Mouse (Mus musculus): ENCODE data around the gene Cd300ld4. TPM values are rescaled to one million over a fixed set of nuclear protein-coding genes. Genes with fewer than 3 reads are reported as not detected.
"Not testable (repeated sequence)": the region's sequence is repeated elsewhere in the genome, so short reads cannot be mapped to it uniquely, and the experiment has no call there.

Cd300ld4 gene
- polyA plus RNA-seq, 1 experiment from 2014 or later = not detected

- H3K4me2 ChIP-seq = no peak overlapping the region
- no peaks in the 10 kb centered on the region for H3K9me3 ChIP-seq (ENCODE audit: control insufficient read depth, low read length)
- ATAC-seq (ENCODE audit: low FRiP score) (no peak), DNase-seq (ENCODE audit: low spot score, missing footprints) (no peak)
- H3K4me1 ChIP-seq (ENCODE audit: control insufficient read depth, insufficient read depth, low read length) = peaks cover under 1% of the 10 kb centered on the region; the same call in 1 of the 2 replicates
- H3K36me3 ChIP-seq (ENCODE audit: control insufficient read depth, insufficient read depth, low read length) = no peaks in the 10 kb centered on the region
- no peaks in the 10 kb centered on the region for H3K27me3 ChIP-seq (ENCODE audit: control insufficient read depth, insufficient read depth, low read length)
- H3K4me3 ChIP-seq (ENCODE audit: low read depth, low read length) = no peak overlapping the region
- H3K27ac ChIP-seq (ENCODE audit: low read depth, low read length) = no peak overlapping the region
- 80% methylated on average over 4 of the region's 4 CpGs for WGBS
- no peak overlapping the region for H3K9ac ChIP-seq (ENCODE audit: low read length)
Measured at GRCm38 (mm10) chr11:115058701-115059100, 31.9 kb upstream of the Cd300ld4 start.

DNA sequence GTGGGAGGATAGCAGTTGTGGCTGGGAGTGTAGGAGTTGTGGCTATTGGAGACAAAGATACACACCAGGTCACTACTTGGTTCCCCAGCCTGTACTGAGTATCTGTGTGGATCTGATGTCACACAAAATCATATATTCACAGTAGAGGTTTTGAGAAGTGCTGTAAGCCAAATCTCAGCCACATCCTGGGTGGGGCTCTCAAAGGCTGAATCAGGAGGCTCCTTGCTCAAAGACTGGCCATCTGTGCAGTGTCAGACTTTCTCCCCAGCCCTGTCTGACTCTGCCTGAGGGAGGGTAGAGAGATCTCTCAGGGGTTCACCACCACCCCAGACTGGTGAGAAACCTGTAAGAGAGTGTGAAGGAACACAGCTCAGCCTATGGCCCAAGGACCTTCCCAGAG is 27.7 kb upstream of the Cd300ld4 start:
- DNase-seq (ENCODE audit: low spot score, missing footprints) = no peak
- H3K27me3 ChIP-seq (ENCODE audit: control insufficient read depth, insufficient read depth, low read length) = no peaks in the 10 kb centered on the region
- H3K4me1 ChIP-seq (ENCODE audit: control insufficient read depth, insufficient read depth, low read length) = no peaks in the 10 kb centered on the region
- H3K9me3 ChIP-seq (ENCODE audit: control insufficient read depth, low read length) = no peaks in the 10 kb centered on the region
- H3K4me2 ChIP-seq = no peak overlapping the region
- no peak for ATAC-seq (ENCODE audit: low FRiP score)
- H3K36me3 ChIP-seq (ENCODE audit: control insufficient read depth, insufficient read depth, low read length) = no peaks in the 10 kb centered on the region
- no peak overlapping the region for H3K9ac ChIP-seq (ENCODE audit: low read length)
- no peak overlapping the region for H3K4me3 ChIP-seq (ENCODE audit: low read depth, low read length)
- H3K27ac ChIP-seq (ENCODE audit: low read depth, low read length) = no peak overlapping the region

DNA sequence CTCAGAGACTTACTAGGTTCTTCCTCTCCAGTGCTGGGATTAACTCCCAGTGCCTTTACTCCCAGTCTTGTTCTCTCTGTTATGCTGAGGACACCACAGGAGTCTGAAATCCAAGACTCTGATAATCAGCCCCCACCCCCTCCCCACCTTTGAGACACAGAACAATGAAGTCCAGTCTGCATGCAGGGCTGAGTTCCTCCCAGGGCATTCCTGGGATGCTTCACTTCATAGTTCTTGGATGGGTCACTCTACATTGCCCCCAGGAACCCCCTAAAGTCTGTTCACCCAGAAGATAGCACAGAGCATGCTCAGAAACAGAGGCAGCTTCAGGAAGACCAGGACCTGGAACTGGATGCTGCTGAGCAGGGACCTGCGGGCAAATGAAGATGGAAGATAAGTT is 26.2 kb upstream of the Cd300ld4 start:
- H3K4me2 ChIP-seq = no peak overlapping the region
- H3K27ac ChIP-seq (ENCODE audit: low read depth, low read length) = no peak overlapping the region
- H3K36me3 ChIP-seq (ENCODE audit: control insufficient read depth, insufficient read depth, low read length) = no peaks in the 10 kb centered on the region
- H3K9me3 ChIP-seq (ENCODE audit: control insufficient read depth, low read length) = no peaks in the 10 kb centered on the region
- ATAC-seq (ENCODE audit: low FRiP score) (no peak), DNase-seq (ENCODE audit: low spot score, missing footprints) (no peak)
- no peaks in the 10 kb centered on the region for H3K4me1 ChIP-seq (ENCODE audit: control insufficient read depth, insufficient read depth, low read length)
- H3K4me3 ChIP-seq (ENCODE audit: low read depth, low read length) = no peak overlapping the region
- no peaks in the 10 kb centered on the region for H3K27me3 ChIP-seq (ENCODE audit: control insufficient read depth, insufficient read depth, low read length)
- WGBS = 91% methylated on average over 1 of the region's 1 CpGs
- H3K9ac ChIP-seq (ENCODE audit: low read length) = no peak overlapping the region

DNA sequence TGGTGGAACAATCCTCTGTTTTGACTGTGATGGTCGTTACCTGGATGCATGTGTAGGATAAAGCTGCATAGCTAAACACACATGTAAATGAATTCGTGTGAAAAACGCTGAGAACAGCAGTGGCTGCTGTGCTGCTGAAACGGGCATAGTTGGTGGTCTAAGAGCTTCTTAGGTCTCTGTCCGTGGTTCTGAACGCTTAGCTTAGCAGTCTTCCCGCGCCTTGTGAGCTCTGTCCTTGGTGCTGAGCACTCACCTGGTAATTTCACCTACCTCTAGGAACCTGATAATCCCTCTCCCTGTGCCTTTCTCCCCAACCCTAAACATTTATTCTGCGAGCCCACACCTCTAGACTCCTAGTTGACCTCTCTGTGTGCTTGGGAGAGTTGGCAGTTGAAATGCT is 25.4 kb upstream of the Cd300ld4 start:
- no peaks in the 10 kb centered on the region for H3K36me3 ChIP-seq (ENCODE audit: control insufficient read depth, insufficient read depth, low read length)
- 5% methylated on average over 9 of the region's 9 CpGs for WGBS

DNA sequence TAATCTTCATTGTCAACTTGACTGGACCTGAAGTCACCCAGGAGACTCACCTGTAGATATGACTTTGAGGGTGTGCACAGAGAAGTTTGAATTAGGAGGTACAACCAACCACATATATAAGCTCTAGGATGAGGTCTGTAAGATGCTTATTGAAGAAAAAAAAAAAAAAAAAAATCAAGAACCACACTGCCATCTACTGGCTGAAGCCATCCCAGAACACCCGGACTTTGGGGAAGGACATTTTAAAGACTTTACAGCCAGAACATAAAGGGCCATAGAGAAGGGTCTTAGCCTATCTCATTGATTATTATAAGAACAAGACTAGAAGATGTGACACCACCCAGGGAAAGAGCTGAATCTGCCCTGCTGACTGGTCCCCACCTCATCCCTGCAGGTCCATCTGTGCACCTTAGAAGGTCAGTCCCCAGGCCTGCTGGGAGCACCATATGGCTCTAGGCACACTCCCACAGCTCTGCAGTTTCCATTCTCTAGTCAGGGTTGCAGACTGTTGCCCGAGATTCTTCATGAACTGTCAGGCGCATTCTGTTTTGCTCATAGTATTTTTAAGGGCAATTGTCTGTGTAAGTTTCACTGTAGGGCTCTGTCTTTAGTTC is 22.6 kb upstream of the Cd300ld4 start:
- no peaks in the 10 kb centered on the region for H3K4me1 ChIP-seq (ENCODE audit: control insufficient read depth, insufficient read depth, low read length)
- no peak for ATAC-seq (ENCODE audit: low FRiP score)
- no peak overlapping the region for H3K27ac ChIP-seq (ENCODE audit: low read depth, low read length)
- DNase-seq (ENCODE audit: low spot score, missing footprints) = no peak
- H3K36me3 ChIP-seq (ENCODE audit: control insufficient read depth, insufficient read depth, low read length) = no peaks in the 10 kb centered on the region
- no peak overlapping the region for H3K4me2 ChIP-seq
- no peak overlapping the region for H3K9ac ChIP-seq (ENCODE audit: low read length)
- H3K4me3 ChIP-seq (ENCODE audit: low read depth, low read length) = no peak overlapping the region
- no peaks in the 10 kb centered on the region for H3K9me3 ChIP-seq (ENCODE audit: control insufficient read depth, low read length)
- 51% methylated on average over 3 of the region's 3 CpGs for WGBS
- H3K27me3 ChIP-seq (ENCODE audit: control insufficient read depth, insufficient read depth, low read length) = no peaks in the 10 kb centered on the region

More for the DNA sequence above, 25.4 kb upstream of the Cd300ld4 start:
- no peak for ATAC-seq (ENCODE audit: low FRiP score)
- H3K9me3 ChIP-seq (ENCODE audit: control insufficient read depth, low read length) = no peaks in the 10 kb centered on the region
- H3K4me2 ChIP-seq = no peak overlapping the region
- H3K4me3 ChIP-seq (ENCODE audit: low read depth, low read length) = no peak overlapping the region
- H3K4me1 ChIP-seq (ENCODE audit: control insufficient read depth, insufficient read depth, low read length) = no peaks in the 10 kb centered on the region
- no peak for DNase-seq (ENCODE audit: low spot score, missing footprints)
- no peak overlapping the region for H3K9ac ChIP-seq (ENCODE audit: low read length)
- no peaks in the 10 kb centered on the region for H3K27me3 ChIP-seq (ENCODE audit: control insufficient read depth, insufficient read depth, low read length)
- no peak overlapping the region for H3K27ac ChIP-seq (ENCODE audit: low read depth, low read length)

DNA sequence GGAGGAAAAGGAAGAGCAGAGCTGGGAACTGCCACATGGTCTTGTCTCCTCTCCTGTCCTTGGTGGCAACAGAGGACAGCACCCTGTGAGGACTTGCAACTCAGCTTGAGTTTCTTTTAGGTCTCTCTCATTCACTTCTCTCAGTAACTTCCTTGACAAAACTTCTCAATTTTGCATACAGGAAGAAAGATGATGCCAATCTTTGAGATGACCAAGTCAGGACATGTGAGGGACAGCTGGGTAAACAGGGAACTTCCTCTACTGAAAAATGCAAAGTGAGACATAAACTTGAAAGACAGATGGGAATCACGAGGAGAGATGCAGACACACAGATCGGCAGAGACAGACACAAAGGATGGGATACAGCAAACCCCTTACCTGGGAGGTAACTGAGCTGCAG is 21.4 kb upstream of the Cd300ld4 start, which contains the start of gene Cd300ld3:
Gene Cd300ld3 (minus strand): TSS at position 151 of the 400 bp plus-strand sequence.
- no peak for DNase-seq (ENCODE audit: low spot score, missing footprints)
- 87% methylated on average over 2 of the region's 2 CpGs for WGBS
- Histone ChIP-seq H3K4me1 (ENCODE audit: control insufficient read depth, insufficient read depth, low read length) (no peaks in the 10 kb centered on the region), H3K4me2 (no peak within 1 kb of the TSS), H3K27ac (ENCODE audit: low read depth, low read length) (no peak within 1 kb of the TSS), H3K36me3 (ENCODE audit: control insufficient read depth, insufficient read depth, low read length) (no peaks in the 10 kb centered on the region), H3K9me3 (ENCODE audit: control insufficient read depth, low read length) (no peaks in the 10 kb centered on the region), H3K4me3 (ENCODE audit: low read depth, low read length) (no peak within 1 kb of the TSS), H3K9ac (ENCODE audit: low read length) (no peak within 1 kb of the TSS), H3K27me3 (ENCODE audit: control insufficient read depth, insufficient read depth, low read length) (no peaks in the 10 kb centered on the region)
- no peak for ATAC-seq (ENCODE audit: low FRiP score)

DNA sequence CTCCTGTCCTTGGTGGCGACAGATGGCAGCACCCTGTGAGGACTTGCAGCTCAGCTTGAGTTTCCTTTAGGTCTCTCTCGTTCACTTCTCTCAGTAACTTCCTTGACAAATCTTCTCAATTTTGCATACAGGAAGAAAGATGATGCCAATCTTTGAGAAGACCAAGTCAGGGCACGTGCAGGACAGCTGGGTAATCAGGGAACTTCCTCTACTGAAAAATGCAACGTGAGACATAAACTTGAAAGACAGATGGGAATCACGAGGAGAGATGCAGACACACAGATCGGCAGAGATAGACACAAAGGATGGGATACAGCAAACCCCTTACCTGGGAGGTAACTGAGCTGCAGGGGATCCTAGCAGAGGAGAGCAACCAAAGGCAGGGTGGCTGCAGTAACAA is 10.9 kb upstream of the Cd300ld4 start, which contains the start of gene Cd300ld5:
Gene Cd300ld5 (minus strand): TSS at position 101 of the 400 bp plus-strand sequence.
- H3K9ac ChIP-seq (ENCODE audit: low read length); H3K9me3 ChIP-seq (ENCODE audit: control insufficient read depth, low read length); ATAC-seq (ENCODE audit: low FRiP score); H3K27me3 ChIP-seq (ENCODE audit: control insufficient read depth, insufficient read depth, low read length); H3K36me3 ChIP-seq (ENCODE audit: control insufficient read depth, insufficient read depth, low read length); H3K4me2 ChIP-seq; DNase-seq (ENCODE audit: low spot score, missing footprints); H3K27ac ChIP-seq (ENCODE audit: low read depth, low read length); H3K4me3 ChIP-seq (ENCODE audit: low read depth, low read length); H3K4me1 ChIP-seq (ENCODE audit: control insufficient read depth, insufficient read depth, low read length): not testable (repeated sequence)
- WGBS = no CpG with 5 or more reads among the region's 6 CpGs

GRCm38 (mm10) chr11:115016093-115016492 is 10.7 kb downstream of the Cd300ld4 start, which contains the start of gene Cd300ld2:
Cd300ld2 (minus strand) TSS chr11:115016193.
- not testable (repeated sequence) for ATAC-seq (ENCODE audit: low FRiP score); H3K27me3 ChIP-seq (ENCODE audit: control insufficient read depth, insufficient read depth, low read length); H3K9ac ChIP-seq (ENCODE audit: low read length); H3K27ac ChIP-seq (ENCODE audit: low read depth, low read length); H3K36me3 ChIP-seq (ENCODE audit: control insufficient read depth, insufficient read depth, low read length); DNase-seq (ENCODE audit: low spot score, missing footprints); H3K9me3 ChIP-seq (ENCODE audit: control insufficient read depth, low read length); H3K4me1 ChIP-seq (ENCODE audit: control insufficient read depth, insufficient read depth, low read length); H3K4me3 ChIP-seq (ENCODE audit: low read depth, low read length); H3K4me2 ChIP-seq
- WGBS = no CpG with 5 or more reads among the region's 7 CpGs

DNA sequence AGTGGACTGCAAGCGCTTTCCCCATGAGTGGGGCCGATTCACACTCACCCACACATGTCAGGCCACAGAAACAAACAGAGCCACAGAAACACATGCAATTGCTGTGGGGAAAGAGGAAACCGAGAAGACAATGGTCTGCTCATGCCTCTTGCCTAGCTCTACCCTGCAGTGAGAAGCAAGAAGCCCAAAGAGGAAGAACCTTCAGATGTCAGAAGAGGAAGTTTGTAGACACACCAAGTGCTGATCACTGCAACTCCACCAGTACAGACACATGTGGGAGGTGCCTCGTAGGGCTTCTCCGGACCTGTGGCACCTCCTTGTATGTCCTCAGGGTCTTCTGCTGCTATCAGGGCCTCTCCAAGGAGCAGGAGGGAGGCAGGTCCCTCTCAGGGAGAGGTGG is 22.7 kb downstream of the Cd300ld4 start:
- no peak overlapping the region for H3K4me3 ChIP-seq (ENCODE audit: low read depth, low read length)
- H3K27me3 ChIP-seq (ENCODE audit: control insufficient read depth, insufficient read depth, low read length) = no peaks in the 10 kb centered on the region
- H3K27ac ChIP-seq (ENCODE audit: low read depth, low read length) = no peak overlapping the region
- H3K9me3 ChIP-seq (ENCODE audit: control insufficient read depth, low read length) = no peaks in the 10 kb centered on the region
- DNase-seq (ENCODE audit: low spot score, missing footprints) (no peak), ATAC-seq (ENCODE audit: low FRiP score) (no peak)
- H3K4me1 ChIP-seq (ENCODE audit: control insufficient read depth, insufficient read depth, low read length) = no peaks in the 10 kb centered on the region
- 87% methylated on average over 5 of the region's 5 CpGs for WGBS
- no peaks in the 10 kb centered on the region for H3K36me3 ChIP-seq (ENCODE audit: control insufficient read depth, insufficient read depth, low read length)
- no peak overlapping the region for H3K4me2 ChIP-seq
- H3K9ac ChIP-seq (ENCODE audit: low read length) = no peak overlapping the region

Measured in midbrain, embryonic 11.5 days (tissue).